Mouse (Mus musculus) bone marrow macrophage, adult 2 months (primary cell): Measurements from ENCODE around the gene Plin3.

Experiments used
- CTCF ChIP-seq: IDR thresholded peaks from 2 replicates; pipeline ENCODE4 v1.5.1; 2012; ENCODE audit warnings: low read depth, mild to moderate bottlenecking, low read length, moderate library complexity
- POLR2A ChIP-seq: IDR thresholded peaks from 2 replicates; pipeline ENCODE4 v1.6.1; 2012; ENCODE audit warnings: mild to moderate bottlenecking, low read depth, low read length, borderline replicate concordance

DNA sequence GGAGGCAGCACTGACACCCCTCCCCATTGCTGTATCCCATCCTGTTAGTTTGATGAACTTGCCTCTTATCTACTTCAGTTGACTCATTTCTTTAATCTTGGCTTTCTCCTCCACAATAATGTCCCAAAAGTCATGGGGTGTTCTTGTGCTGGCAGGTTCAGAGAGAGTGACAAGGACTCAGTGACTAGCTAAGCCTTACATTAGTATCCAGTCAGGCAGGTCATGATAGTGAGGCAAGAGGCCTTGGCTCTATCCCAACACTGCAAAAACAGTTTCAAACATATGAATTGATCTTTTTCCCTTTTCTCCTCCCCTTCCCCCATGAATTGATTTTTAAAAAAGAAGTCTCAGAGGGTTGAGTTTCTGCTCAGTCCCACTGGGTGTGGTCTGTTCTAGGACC lies 36.6 kb upstream of the Plin3 start:
- TF ChIP-seq CTCF (no peak), POLR2A (no peak)
